Mouse (Mus musculus) embryonic facial prominence, embryonic 12.5 days (tissue): Measurements from ENCODE around the gene Tspan9. TPM values are rescaled to one million over a fixed set of nuclear protein-coding genes. Genes with fewer than 3 reads are reported as not detected.

Experiments
- microRNA-seq: library from miRNA; unstranded; fragments of <30 nt; microRNA quantifications from one replicate; pipeline ENCODE4, GENCODE M21; 2017
- polyA plus RNA-seq: library from polyadenylated mRNA; unstranded; fragments of >200 nt; fragmentation: Nextera tagmentation; extraction: Ambion mirVana; gene quantifications from 2 replicates; pipeline ENCODE4 v1.2.1, GENCODE M21; 2016

The Tspan9 gene
- polyA plus RNA-seq, 1 experiment from 2014 or later = 110 TPM

Small RNAs within 50 kb of the gene (microRNA-seq; reads per million reads assigned to microRNA genes)
- gene Gm26338 = not detected

Other genes with a start within 250 kb of the Tspan9 start
- gene Tead4, start 157.2 kb upstream of the Tspan9 start, polyA plus RNA-seq = 2.4 and 3.6 TPM in 2 replicates
- gene Tulp3, start 212.3 kb upstream of the Tspan9 start, polyA plus RNA-seq = 29.1 and 29.3 TPM in 2 replicates
- 160 and 166 TPM in 2 replicates for gene Rhno1, start 219.3 kb upstream of the Tspan9 start, polyA plus RNA-seq
- gene Foxm1, start 219.4 kb upstream of the Tspan9 start, polyA plus RNA-seq = 43.8 and 45.1 TPM in 2 replicates
- 0.42 and 0.85 TPM in 2 replicates for gene Tex52, start 231.9 kb upstream of the Tspan9 start, polyA plus RNA-seq
- not detected in 2 replicates for gene Gm44596, start 231.9 kb upstream of the Tspan9 start, polyA plus RNA-seq